Mouse (Mus musculus) heart, adult 9 months (tissue): ENCODE measurements at regions not wholly inside any gene's neighbourhood (a gene's known extent, or its start where the extent isn't known, plus 50 kb on each side); places are given as distances from the start of the nearest gene placed in this dataset.

Source experiments
- DNase-seq, 2 experiments: peaks; one replicate each; pipeline ENCODE4 v3.0.0; 2022; ENCODE audit warnings: low spot score in 2 of 2

DNA sequence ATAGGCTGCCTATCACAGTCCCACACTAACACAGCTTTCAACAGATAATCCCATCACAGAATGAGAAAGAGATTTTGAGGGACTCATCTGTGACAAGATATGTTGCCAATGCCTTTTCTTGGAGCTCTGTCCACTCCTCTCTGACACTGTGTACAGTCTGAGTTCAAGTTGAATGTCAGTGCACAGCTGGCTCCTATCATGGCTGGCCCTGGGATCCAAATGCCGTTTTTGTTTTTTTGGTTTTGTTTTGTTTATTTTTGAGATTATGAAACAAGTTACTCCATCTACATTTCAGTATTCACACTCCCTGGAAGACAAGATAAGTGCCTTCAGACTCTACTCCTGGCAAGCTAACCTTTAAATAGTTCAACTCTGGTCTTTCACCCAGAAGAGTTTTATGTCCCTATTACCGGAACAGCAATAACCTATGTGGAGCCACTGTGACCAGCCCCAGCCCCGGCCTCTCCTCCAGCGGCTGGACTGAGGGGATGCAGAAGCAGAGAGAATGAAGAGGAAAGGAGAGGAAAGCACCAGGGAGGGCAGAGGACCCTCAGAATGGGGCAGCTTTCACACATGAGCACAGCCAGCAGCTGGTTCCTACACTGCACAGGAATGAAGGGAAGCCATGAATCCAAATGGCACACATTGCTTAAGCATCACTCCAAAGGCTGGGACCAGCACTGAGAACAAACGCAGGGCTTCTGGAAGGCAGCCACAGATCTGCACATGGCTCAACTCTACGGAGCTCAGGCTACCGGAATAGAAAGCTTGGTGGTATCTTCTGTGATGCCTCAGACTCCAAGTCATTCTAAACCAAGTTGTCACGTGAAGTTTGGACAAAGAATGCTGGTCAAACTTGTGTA, 99.9 kb upstream of the Nsun2 start:
- DNase-seq: peak; percentile 33 to 52

- no peak for DNase-seq
Measured at GRCm38 (mm10) chr13:69439486-69439885, 94.1 kb upstream of the Nsun2 start.

- no peak for DNase-seq
Measured at GRCm38 (mm10) chr13:69441798-69442197, 91.7 kb upstream of the Nsun2 start.

DNA sequence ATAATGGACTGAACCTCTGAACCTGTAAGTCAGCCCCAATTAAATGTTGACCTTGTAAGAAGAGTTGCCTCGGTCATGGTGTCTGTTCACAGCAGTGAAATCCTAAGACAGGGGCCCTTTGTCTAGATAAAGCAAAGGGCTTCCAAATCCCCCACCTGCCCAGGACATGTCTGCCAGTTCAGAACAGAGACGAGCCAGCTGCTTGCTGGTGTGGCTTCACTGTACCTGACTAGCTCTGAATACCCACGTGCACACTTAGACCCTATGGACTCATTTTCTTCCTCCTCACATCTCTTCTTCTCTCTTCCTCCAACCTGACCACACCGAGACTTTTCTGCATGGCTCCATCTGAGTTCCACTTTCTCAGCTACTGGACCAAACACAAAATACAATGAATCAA, 87.9 kb upstream of the Nsun2 start:
- DNase-seq: no peak
